Mouse (Mus musculus) kidney, embryonic 16.5 days (tissue): ENCODE data around the gene Hspb11. TPM values are rescaled to one million over a fixed set of nuclear protein-coding genes. Genes with fewer than 3 reads are reported as not detected.

ENCODE experiments used
- ATAC-seq: fragments of 200-750 bp; cut with Nextera tagmentation; 2 replicates; pipeline ENCODE4 v1.8.0; 2017; ENCODE audit warnings: moderate TSS enrichment; ENCODE audit not compliant: low FRiP score, low TSS enrichment
- H3K27ac ChIP-seq: fragments of 300-500 bp; sonication (generic); 2 replicates; pipeline ENCODE4 v1.5.1; 2014; ENCODE audit warnings: low read length
- H3K27me3 ChIP-seq: fragments of 300-500 bp; sonication (generic); 2 replicates; pipeline ENCODE4 v1.6.1; 2014; ENCODE audit warnings: low read length, control low read depth, mixed read lengths; ENCODE audit not compliant: insufficient read depth
- H3K36me3 ChIP-seq: fragments of 300-500 bp; sonication (generic); 2 replicates; pipeline ENCODE4 v1.6.1; 2014; ENCODE audit warnings: low read length, control low read depth, mixed read lengths; ENCODE audit not compliant: insufficient read depth
- H3K4me1 ChIP-seq: fragments of 300-500 bp; sonication (generic); 2 replicates; pipeline ENCODE4 v1.6.1; 2014; ENCODE audit warnings: low read length, control low read depth, mixed read lengths; ENCODE audit not compliant: insufficient read depth
- H3K4me2 ChIP-seq: fragments of 300-500 bp; sonication (generic); replicated peaks from 2 replicates; pipeline ENCODE4 v1.6.1; 2014; ENCODE audit warnings: low read depth, low read length
- H3K4me3 ChIP-seq: fragments of 300-500 bp; sonication (generic); 2 replicates; pipeline ENCODE4 v1.5.1; 2014; ENCODE audit warnings: mild to moderate bottlenecking, low read length
- H3K9ac ChIP-seq: fragments of 300-500 bp; sonication (generic); replicated peaks from 2 replicates; pipeline ENCODE4 v1.6.1; 2014; ENCODE audit warnings: low read length
- H3K9me3 ChIP-seq: fragments of 300-500 bp; sonication (generic); 2 replicates; pipeline ENCODE4 v1.6.1; 2016; ENCODE audit warnings: low read length, control low read depth
- WGBS: fragments of 180-500 bp; shearing (Covaris S2); extraction: QIAGEN DNeasy Blood & Tissue Kit; methylation state at CpG from one replicate; pipeline ENCODE4 v1.1.7; 2014; 5-methylcytosine and 5-hydroxymethylcytosine counted together
- polyA plus RNA-seq: library from polyadenylated mRNA; unstranded; fragments of >200 nt; fragmentation: Nextera tagmentation; extraction: Ambion mirVana; gene quantifications from 2 replicates; pipeline ENCODE4 v1.2.1, GENCODE M21; 2015

The Hspb11 gene
- 32.8 and 34.1 TPM in 2 replicates for polyA plus RNA-seq

GRCm38 (mm10) chr4:107253125-107254091 is at the start of gene Hspb11, which contains the start of gene Lrrc42:
Hspb11 (plus strand) TSS chr4:107253593.
Lrrc42 (minus strand) TSS chr4:107253532.
- Histone ChIP-seq H3K4me3 (peak within 1 kb of the TSS; percentile 63), H3K4me1 (peaks cover 26% of the 10 kb centered on the region), H3K4me2 (peak within 1 kb of the TSS; percentile 70), H3K9ac (peak within 1 kb of the TSS; percentile 91), H3K9me3 (no peaks in the 10 kb centered on the region), H3K36me3 (no peaks in the 10 kb centered on the region), H3K27ac (peak within 1 kb of the TSS; percentile 81), H3K27me3 (no peaks in the 10 kb centered on the region)
- WGBS = under 1% methylated on average over 81 of the region's 101 CpGs
- ATAC-seq = peak; percentile 98

GRCm38 (mm10) chr4:107207016-107207415 is 46.4 kb upstream of the Hspb11 start:
- H3K4me3 ChIP-seq = no peak overlapping the region
- no peaks in the 10 kb centered on the region for H3K27me3 ChIP-seq
- H3K36me3 ChIP-seq = peaks cover 23% of the 10 kb centered on the region
- 0 out of 2 replicates have a peak, but pooled peaks cover 8% of the 10 kb centered on the region for H3K4me1 ChIP-seq
- no peaks in the 10 kb centered on the region for H3K9me3 ChIP-seq
- H3K4me2 ChIP-seq = no peak overlapping the region
- WGBS = 91% methylated on average over 2 of the region's 2 CpGs
- ATAC-seq = no peak
- H3K27ac ChIP-seq = no peak overlapping the region
- no peak overlapping the region for H3K9ac ChIP-seq

- WGBS = 68% methylated on average over 3 of the region's 3 CpGs
- H3K27me3 ChIP-seq = no peaks in the 10 kb centered on the region
- H3K9me3 ChIP-seq = no peaks in the 10 kb centered on the region
- no peak for ATAC-seq
- H3K36me3 ChIP-seq = peaks cover 16% of the 10 kb centered on the region
- no peak within 1 kb of the TSS for H3K9ac ChIP-seq
- H3K4me1 ChIP-seq = 0 out of 2 replicates have a peak, but pooled peaks cover 8% of the 10 kb centered on the region
- H3K4me3 ChIP-seq = no peak within 1 kb of the TSS
- no peak within 1 kb of the TSS for H3K27ac ChIP-seq
- no peak within 1 kb of the TSS for H3K4me2 ChIP-seq
Observed at GRCm38 (mm10) chr4:107208880-107209279, 44.5 kb upstream of the Hspb11 start, which contains the start of gene Ldlrad1. Ldlrad1 (plus strand) TSS chr4:107209180.

- Histone ChIP-seq H3K9ac (no peak overlapping the region), H3K36me3 (peaks cover 7% of the 10 kb centered on the region; the same call in 1 of the 2 replicates), H3K4me3 (no peak overlapping the region), H3K27ac (no peak overlapping the region), H3K9me3 (no peaks in the 10 kb centered on the region), H3K27me3 (no peaks in the 10 kb centered on the region), H3K4me2 (no peak overlapping the region), H3K4me1 (0 out of 2 replicates have a peak, but pooled peaks cover 8% of the 10 kb centered on the region)
- peak; percentile 43; the same call in 1 of the 2 replicates for ATAC-seq
- WGBS = 53% methylated on average over 5 of the region's 5 CpGs
Observed at GRCm38 (mm10) chr4:107210483-107211097, 42.8 kb upstream of the Hspb11 start.

GRCm38 (mm10) chr4:107211465-107211864 is 41.9 kb upstream of the Hspb11 start:
- H3K9ac ChIP-seq = no peak overlapping the region
- no peaks in the 10 kb centered on the region for H3K9me3 ChIP-seq
- H3K4me3 ChIP-seq = no peak overlapping the region
- H3K4me2 ChIP-seq = no peak overlapping the region
- 0 out of 2 replicates have a peak, but pooled peaks cover 8% of the 10 kb centered on the region for H3K4me1 ChIP-seq
- H3K36me3 ChIP-seq = peaks cover under 1% of the 10 kb centered on the region; the same call in 1 of the 2 replicates
- 77% methylated on average over 4 of the region's 4 CpGs for WGBS
- ATAC-seq = no peak
- no peak overlapping the region for H3K27ac ChIP-seq
- H3K27me3 ChIP-seq = no peaks in the 10 kb centered on the region

- Histone ChIP-seq H3K4me2 (no peak overlapping the region), H3K27me3 (no peaks in the 10 kb centered on the region), H3K9me3 (no peaks in the 10 kb centered on the region), H3K9ac (no peak overlapping the region), H3K4me1 (0 out of 2 replicates have a peak, but pooled peaks cover 8% of the 10 kb centered on the region), H3K27ac (no peak overlapping the region), H3K36me3 (no peaks in the 10 kb centered on the region), H3K4me3 (no peak overlapping the region)
- WGBS = 80% methylated on average over 5 of the region's 5 CpGs
- ATAC-seq = no peak
Observed at GRCm38 (mm10) chr4:107211936-107212335, 41.5 kb upstream of the Hspb11 start.

- H3K9ac ChIP-seq = no peak overlapping the region
- no peaks in the 10 kb centered on the region for H3K9me3 ChIP-seq
- no peak for ATAC-seq
- no peak overlapping the region for H3K27ac ChIP-seq
- no peak overlapping the region for H3K4me2 ChIP-seq
- 0 out of 2 replicates have a peak, but pooled peaks cover 8% of the 10 kb centered on the region for H3K4me1 ChIP-seq
- WGBS = 63% methylated on average over 12 of the region's 12 CpGs
- no peaks in the 10 kb centered on the region for H3K36me3 ChIP-seq
- no peaks in the 10 kb centered on the region for H3K27me3 ChIP-seq
- no peak overlapping the region for H3K4me3 ChIP-seq
Observed at GRCm38 (mm10) chr4:107213279-107214011, 39.9 kb upstream of the Hspb11 start.

- H3K4me3 ChIP-seq = no peak overlapping the region
- WGBS = 83% methylated on average over 9 of the region's 9 CpGs
Observed at GRCm38 (mm10) chr4:107217574-107217973, 35.8 kb upstream of the Hspb11 start.

GRCm38 (mm10) chr4:107221524-107221923 is 31.9 kb upstream of the Hspb11 start:
- no peak overlapping the region for H3K27ac ChIP-seq
- H3K9me3 ChIP-seq = no peaks in the 10 kb centered on the region
- no peak overlapping the region for H3K4me3 ChIP-seq
- H3K27me3 ChIP-seq = no peaks in the 10 kb centered on the region
- no peaks in the 10 kb centered on the region for H3K36me3 ChIP-seq
- no peak for ATAC-seq
- H3K4me1 ChIP-seq = no peaks in the 10 kb centered on the region
- WGBS = 92% methylated on average over 5 of the region's 5 CpGs
- no peak overlapping the region for H3K4me2 ChIP-seq
- no peak overlapping the region for H3K9ac ChIP-seq

More at GRCm38 (mm10) chr4:107217574-107217973, 35.8 kb upstream of the Hspb11 start:
- H3K4me1 ChIP-seq = no peaks in the 10 kb centered on the region
- no peak for ATAC-seq
- H3K9ac ChIP-seq = no peak overlapping the region
- no peaks in the 10 kb centered on the region for H3K36me3 ChIP-seq
- no peaks in the 10 kb centered on the region for H3K27me3 ChIP-seq
- H3K9me3 ChIP-seq = no peaks in the 10 kb centered on the region
- no peak overlapping the region for H3K4me2 ChIP-seq
- H3K27ac ChIP-seq = no peak overlapping the region
